Mouse (Mus musculus) liver, embryonic 16.5 days (tissue): ENCODE results near the gene Gm826. TPM values are rescaled to one million over a fixed set of nuclear protein-coding genes. Genes with fewer than 3 reads are reported as not detected.

Experiments
- ATAC-seq: fragments of 200-750 bp; cut with Nextera tagmentation; 2 replicates; pipeline ENCODE4 v1.8.0; 2017; ENCODE audit warnings: low read depth, mild to moderate bottlenecking, moderate number of reproducible peaks, moderate library complexity
- H3K27ac ChIP-seq: fragments of 300-500 bp; sonication (generic); 2 replicates; pipeline ENCODE4 v1.5.1; 2014; ENCODE audit warnings: mild to moderate bottlenecking, low read length
- H3K27me3 ChIP-seq: fragments of 300-500 bp; sonication (generic); 2 replicates; pipeline ENCODE4 v1.6.1; 2014; ENCODE audit warnings: low read depth, low read length, mixed read lengths; ENCODE audit not compliant: control insufficient read depth, insufficient read depth
- H3K36me3 ChIP-seq: fragments of 300-500 bp; sonication (generic); 2 replicates; pipeline ENCODE4 v1.6.1; 2014; ENCODE audit warnings: mild to moderate bottlenecking; ENCODE audit not compliant: control insufficient read depth, insufficient read depth
- H3K4me1 ChIP-seq: fragments of 300-500 bp; sonication (generic); 2 replicates; pipeline ENCODE4 v1.6.1; 2014; ENCODE audit warnings: low read depth, low read length, mixed read lengths; ENCODE audit not compliant: control insufficient read depth
- H3K4me2 ChIP-seq: fragments of 300-500 bp; sonication (generic); 2 replicates; pipeline ENCODE4 v1.6.1; 2014; ENCODE audit warnings: low read depth, low read length, mixed read lengths
- H3K4me3 ChIP-seq: fragments of 300-500 bp; sonication (generic); 2 replicates; pipeline ENCODE4 v1.5.1; 2014; ENCODE audit warnings: low read depth, mild to moderate bottlenecking, low read length
- H3K9ac ChIP-seq: fragments of 300-500 bp; sonication (generic); 2 replicates; pipeline ENCODE4 v1.6.1; 2014; ENCODE audit warnings: low read depth, low read length
- H3K9me3 ChIP-seq: fragments of 300-500 bp; sonication (generic); replicated peaks from 2 replicates; pipeline ENCODE4 v1.6.1; 2016; ENCODE audit warnings: low read length; ENCODE audit not compliant: control insufficient read depth
- WGBS: fragments of 180-500 bp; shearing (Covaris S2); extraction: QIAGEN DNeasy Blood & Tissue Kit; methylation state at CpG from one replicate; pipeline ENCODE4 v1.1.7; 2014; ENCODE audit not compliant: insufficient replicate concordance; 5-methylcytosine and 5-hydroxymethylcytosine counted together
- polyA plus RNA-seq: library from polyadenylated mRNA; unstranded; fragments of >200 nt; fragmentation: Nextera tagmentation; extraction: Ambion mirVana; gene quantifications from 2 replicates; pipeline ENCODE4 v1.2.1, GENCODE M21; 2015

Gene Gm826
- polyA plus RNA-seq, 1 experiment from 2014 or later: 6.1 TPM

DNA sequence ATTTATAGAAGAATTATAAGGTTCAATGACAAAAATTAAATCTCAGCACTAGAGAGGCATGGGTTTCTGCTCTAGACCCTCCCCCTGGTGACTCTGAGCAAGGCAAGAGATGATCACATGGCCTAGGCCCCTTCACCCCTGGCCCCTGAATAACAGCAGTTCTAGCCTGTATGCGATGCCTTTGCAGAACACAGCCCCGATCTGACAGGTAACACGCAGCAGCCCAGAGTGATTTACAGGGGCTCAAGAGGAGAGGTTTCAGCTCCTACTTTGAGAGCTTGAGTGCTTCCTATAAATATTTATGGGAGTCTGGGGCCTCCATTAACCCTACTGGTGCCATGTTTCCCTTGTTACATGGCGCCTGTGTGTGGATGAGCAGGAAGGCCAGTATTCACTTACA, 23.5 kb upstream of the Gm826 start:
- Histone ChIP-seq H3K9ac (no peak overlapping the region), H3K4me1 (no peaks in the 10 kb centered on the region), H3K27ac (no peak overlapping the region), H3K9me3 (no peaks in the 10 kb centered on the region), H3K4me3 (no peak overlapping the region), H3K27me3 (peaks cover 46% of the 10 kb centered on the region), H3K4me2 (no peak overlapping the region), H3K36me3 (no peaks in the 10 kb centered on the region)
- 48% methylated on average over 4 of the region's 4 CpGs for WGBS
- no peak for ATAC-seq

GRCm38 (mm10) chr2:160356132-160356531, 22.2 kb upstream of the Gm826 start:
- 44% methylated on average over 5 of the region's 5 CpGs for WGBS
- no peaks in the 10 kb centered on the region; the same call in none of the 2 replicates for H3K4me1 ChIP-seq
- H3K27ac ChIP-seq: no peak overlapping the region
- peaks cover 33% of the 10 kb centered on the region for H3K27me3 ChIP-seq
- H3K4me3 ChIP-seq: no peak overlapping the region
- ATAC-seq: no peak
- no peak overlapping the region for H3K9ac ChIP-seq
- H3K4me2 ChIP-seq: no peak overlapping the region
- no peaks in the 10 kb centered on the region for H3K36me3 ChIP-seq
- H3K9me3 ChIP-seq: no peaks in the 10 kb centered on the region

- ATAC-seq: no peak
- 28% methylated on average over 2 of the region's 2 CpGs for WGBS
- no peaks in the 10 kb centered on the region for H3K9me3 ChIP-seq
- no peak overlapping the region for H3K4me2 ChIP-seq
- no peak overlapping the region for H3K27ac ChIP-seq
- H3K4me1 ChIP-seq: no peaks in the 10 kb centered on the region; the same call in none of the 2 replicates
- no peak overlapping the region for H3K9ac ChIP-seq
- H3K4me3 ChIP-seq: no peak overlapping the region
- peaks cover 14% of the 10 kb centered on the region for H3K27me3 ChIP-seq
- no peaks in the 10 kb centered on the region for H3K36me3 ChIP-seq
Observed at GRCm38 (mm10) chr2:160354319-160354718, 20.4 kb upstream of the Gm826 start.

- ATAC-seq: no peak
- H3K27ac ChIP-seq: no peak overlapping the region
Observed at GRCm38 (mm10) chr2:160353581-160353980, 19.6 kb upstream of the Gm826 start.

DNA sequence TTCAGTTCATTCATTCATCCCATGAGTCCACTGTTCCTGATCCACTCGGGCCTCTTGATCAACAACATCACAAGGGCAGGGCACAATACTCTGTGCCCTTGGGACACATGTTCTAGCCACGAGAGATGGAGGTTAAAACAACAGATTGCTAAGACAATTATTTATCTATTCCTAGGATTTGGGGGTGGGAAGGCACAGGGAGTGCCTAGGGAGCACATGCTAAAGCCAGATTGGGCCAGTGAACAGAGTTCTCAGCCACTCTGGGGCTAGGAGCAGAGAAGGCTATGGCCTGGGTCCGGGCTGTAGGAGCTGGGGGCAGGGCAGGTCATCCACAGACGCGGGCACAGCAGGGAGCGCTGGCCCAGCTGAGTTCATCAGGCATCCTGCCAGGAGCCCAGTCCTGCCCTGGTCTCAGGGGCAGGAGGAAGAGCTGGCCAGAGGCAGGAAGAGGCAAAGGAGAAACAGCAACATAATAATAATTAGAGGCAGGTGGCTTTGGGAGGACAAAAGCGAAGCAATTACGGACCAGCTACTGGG, 17.1 kb upstream of the Gm826 start:
- H3K27me3 ChIP-seq: no peaks in the 10 kb centered on the region
- no peak for ATAC-seq
- H3K9ac ChIP-seq: no peak overlapping the region
- no peaks in the 10 kb centered on the region for H3K9me3 ChIP-seq
- no peaks in the 10 kb centered on the region; the same call in none of the 2 replicates for H3K4me1 ChIP-seq
- no peak overlapping the region for H3K4me2 ChIP-seq
- no peak overlapping the region for H3K27ac ChIP-seq
- H3K4me3 ChIP-seq: no peak overlapping the region
- 44% methylated on average over 8 of the region's 8 CpGs for WGBS
- H3K36me3 ChIP-seq: no peaks in the 10 kb centered on the region

More at GRCm38 (mm10) chr2:160353581-160353980, 19.6 kb upstream of the Gm826 start:
- Histone ChIP-seq H3K4me3 (no peak overlapping the region), H3K4me2 (no peak overlapping the region), H3K9me3 (no peaks in the 10 kb centered on the region), H3K9ac (no peak overlapping the region), H3K27me3 (peaks cover 8% of the 10 kb centered on the region), H3K4me1 (no peaks in the 10 kb centered on the region; the same call in none of the 2 replicates), H3K36me3 (no peaks in the 10 kb centered on the region)
- 33% methylated on average over 2 of the region's 2 CpGs for WGBS

- Histone ChIP-seq H3K4me3 (no peak overlapping the region), H3K27ac (peak overlapping the region; percentile 77), H3K9me3 (no peaks in the 10 kb centered on the region), H3K4me2 (no peak overlapping the region), H3K36me3 (no peaks in the 10 kb centered on the region), H3K27me3 (no peaks in the 10 kb centered on the region), H3K4me1 (no peaks in the 10 kb centered on the region; the same call in none of the 2 replicates), H3K9ac (no peak overlapping the region)
- peak; percentile 91 for ATAC-seq
- WGBS: 57% methylated on average over 4 of the region's 4 CpGs
Observed at GRCm38 (mm10) chr2:160349578-160349977, 15.6 kb upstream of the Gm826 start.

DNA sequence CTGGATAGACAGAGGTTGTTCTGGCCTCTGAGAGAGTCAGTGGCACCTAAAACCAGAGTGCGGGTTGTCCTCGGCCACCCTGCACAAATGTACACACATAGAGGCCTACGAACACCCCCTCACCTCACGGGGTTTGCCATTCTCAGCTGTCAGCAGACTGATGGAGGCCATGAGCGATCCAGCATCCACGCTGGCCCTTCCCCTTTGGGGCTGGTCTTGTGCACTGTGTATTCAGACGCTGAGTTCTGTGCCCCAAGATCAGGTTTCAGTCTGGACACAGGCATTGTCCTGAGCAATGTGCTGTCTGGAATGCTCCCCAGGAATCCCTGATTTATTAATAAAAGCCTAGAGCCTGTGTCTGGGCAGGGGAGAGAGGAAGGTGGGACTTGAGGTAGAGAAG, 14.8 kb upstream of the Gm826 start:
- no peak overlapping the region for H3K4me3 ChIP-seq
- H3K4me2 ChIP-seq: no peak overlapping the region
- H3K27me3 ChIP-seq: no peaks in the 10 kb centered on the region
- ATAC-seq: peak; percentile 43
- H3K9ac ChIP-seq: no peak overlapping the region
- no peaks in the 10 kb centered on the region; the same call in none of the 2 replicates for H3K4me1 ChIP-seq
- WGBS: 56% methylated on average over 7 of the region's 7 CpGs
- H3K36me3 ChIP-seq: no peaks in the 10 kb centered on the region
- peak overlapping the region; percentile 51; the same call in 1 of the 2 replicates for H3K27ac ChIP-seq
- no peaks in the 10 kb centered on the region for H3K9me3 ChIP-seq

- H3K27ac ChIP-seq: peak overlapping the region; percentile 51; the same call in 1 of the 2 replicates
- 47% methylated on average over 4 of the region's 4 CpGs for WGBS
- peak; percentile 25; the same call in 1 of the 2 replicates for ATAC-seq
- no peaks in the 10 kb centered on the region for H3K27me3 ChIP-seq
- no peaks in the 10 kb centered on the region for H3K9me3 ChIP-seq
- H3K4me1 ChIP-seq: no peaks in the 10 kb centered on the region; the same call in none of the 2 replicates
- H3K4me2 ChIP-seq: no peak overlapping the region
- H3K4me3 ChIP-seq: no peak overlapping the region
- H3K9ac ChIP-seq: no peak overlapping the region
- H3K36me3 ChIP-seq: no peaks in the 10 kb centered on the region
Observed at GRCm38 (mm10) chr2:160348072-160348604, 14.2 kb upstream of the Gm826 start.

DNA sequence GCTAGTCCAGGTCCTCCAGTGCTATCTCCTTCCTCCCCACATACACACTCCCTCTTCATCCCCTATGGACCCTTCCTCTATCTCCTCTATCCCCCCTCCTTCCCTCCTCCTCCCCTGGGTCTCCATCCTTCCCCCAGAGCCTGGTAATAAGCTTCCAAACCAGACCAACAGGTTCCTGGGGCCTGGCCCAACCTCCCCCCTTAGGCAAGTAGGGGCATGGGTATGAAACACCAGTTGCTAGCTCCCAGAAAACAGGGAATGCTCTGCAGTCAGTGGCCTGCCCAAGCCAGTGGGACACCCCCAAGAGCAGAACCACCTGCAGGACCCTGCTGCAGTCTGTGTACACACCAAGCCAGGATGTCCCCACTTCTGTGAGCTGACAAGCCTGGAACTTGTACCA, 11.7 kb upstream of the Gm826 start:
- Histone ChIP-seq H3K9ac (no peak overlapping the region), H3K4me3 (no peak overlapping the region), H3K36me3 (no peaks in the 10 kb centered on the region), H3K9me3 (no peaks in the 10 kb centered on the region), H3K27me3 (no peaks in the 10 kb centered on the region), H3K4me2 (no peak overlapping the region), H3K4me1 (no peaks in the 10 kb centered on the region; the same call in 1 of the 2 replicates), H3K27ac (no peak overlapping the region)
- no peak for ATAC-seq
